Comparison of ENCODE assay signal across 7 mouse cellular contexts in genomic region chr5:142549961-142550705, GRCm38 (mm10). TPM values are rescaled to one million over a fixed set of nuclear protein-coding genes. Genes with fewer than 3 reads are reported as not detected.
DNase-seq lines count a peak whose midpoint lies in the region; ATAC-seq lines count a peak whose summit lies in the region.

No protein-coding gene starts in this region.

- peak overlapping the region; percentile 78 for H3K4me2 ChIP-seq in hindbrain, embryonic 16.5 days (ENCODE audit: low read length)

- DNase-seq in Muller cell, postnatal 12 days (ENCODE audit: inconsistent ontology term), result peak; percentile 50
- peak; percentile 27 to 32 for DNase-seq in gastrocnemius, adult 8-10 months (ENCODE audit: low spot score in 2 of 2)
- peak; percentile 59 to 67 for DNase-seq in left cerebral cortex, postnatal 10 days (ENCODE audit: extremely low spot score in 1 of 2, low spot score in 2 of 2)
- DNase-seq in midbrain, embryonic 10.5 days (ENCODE audit: low spot score), result peak; percentile 65
- DNase-seq in splenic B cell, adult 2 months (ENCODE audit: low read depth, low spot score), result peak; percentile 2

- no peaks in the 10 kb centered on the region for H3K27me3 ChIP-seq in hindbrain, embryonic 16.5 days (replicated peaks; ENCODE audit: control insufficient read depth, insufficient read depth, low read length)
- H3K27me3 ChIP-seq in midbrain, embryonic 10.5 days (ENCODE audit: low read depth, poor library complexity, severe bottlenecking), result peaks cover 23% of the 10 kb centered on the region
- H3K27me3 ChIP-seq in splenic B cell, adult 2 months (ENCODE audit: control insufficient read depth, insufficient read depth, low read length, poor library complexity, severe bottlenecking), result peaks cover 4% of the 10 kb centered on the region; the same call in 1 of the 2 replicates

- intact Hi-C loops in left cerebral cortex, postnatal 10 days (cut with DNase I), result loop anchor here (2.0 to 5.0 kb wide), 2 partner anchors 47 to 73 kb away; no protein-coding TSS in a partner anchor

- peak overlapping the region; percentile 69 for H3K9ac ChIP-seq in hindbrain, embryonic 16.5 days (ENCODE audit: low read depth, low read length)

- under 1% methylated on average over 31 of the region's 31 CpGs for WGBS in hindbrain, embryonic 16.5 days
- WGBS in midbrain, embryonic 10.5 days, result under 1% methylated on average over 31 of the region's 31 CpGs

- peak overlapping the region; percentile 60; the same call in 1 of the 2 replicates for H3K27ac ChIP-seq in brown adipose tissue, adult 24 weeks (replicated peaks; ENCODE audit: low read depth, low read length)
- H3K27ac ChIP-seq in hindbrain, embryonic 16.5 days (ENCODE audit: low read depth, low read length), result peak overlapping the region; percentile 40
- peak overlapping the region; percentile 85 for H3K27ac ChIP-seq in midbrain, embryonic 10.5 days (replicated peaks)

- H3K4me3 ChIP-seq in brown adipose tissue, adult 24 weeks (ENCODE audit: insufficient read depth, low read depth, low read length), result peak overlapping the region; percentile 76
- H3K4me3 ChIP-seq in hindbrain, embryonic 16.5 days (ENCODE audit: low read length), result peak overlapping the region; percentile 54
- H3K4me3 ChIP-seq in midbrain, embryonic 10.5 days, result peak overlapping the region; percentile 83

- no peaks in the 10 kb centered on the region for H3K9me3 ChIP-seq in hindbrain, embryonic 16.5 days (ENCODE audit: control insufficient read depth, low read length)
- no peaks in the 10 kb centered on the region for H3K9me3 ChIP-seq in midbrain, embryonic 10.5 days (replicated peaks)

- ATAC-seq in hindbrain, embryonic 16.5 days, result peak; percentile 24

- peaks cover 8% of the 10 kb centered on the region for H3K4me1 ChIP-seq in brown adipose tissue, adult 24 weeks (ENCODE audit: control insufficient read depth, insufficient read depth, insufficient read length, low read length)
- H3K4me1 ChIP-seq in hindbrain, embryonic 16.5 days (ENCODE audit: control insufficient read depth, insufficient read depth, low read depth, low read length), result peaks cover 6% of the 10 kb centered on the region
- peaks cover 38% of the 10 kb centered on the region for H3K4me1 ChIP-seq in midbrain, embryonic 10.5 days

- no peaks in the 10 kb centered on the region for H3K36me3 ChIP-seq in hindbrain, embryonic 16.5 days (ENCODE audit: control insufficient read depth, insufficient read depth, low read length)
- no peaks in the 10 kb centered on the region for H3K36me3 ChIP-seq in midbrain, embryonic 10.5 days
- no peaks in the 10 kb centered on the region for H3K36me3 ChIP-seq in splenic B cell, adult 2 months (ENCODE audit: control insufficient read depth, insufficient read depth, low read length, poor library complexity, severe bottlenecking)

RNA-seq across cellular contexts. Expression of gene Radil, which starts 0.8 kb away (rescaled TPM):
- 3.4 and 11.7 TPM in 2 replicates for polyA plus RNA-seq in brown adipose tissue, adult 24 weeks (2012; ENCODE audit: insufficient read depth, insufficient read length, missing spikeins)
- 1 to 10 TPM in 3 of 4 experiments, under 1 TPM in 1; 0.75 to 1.2 (median 1.1) TPM for total RNA-seq in gastrocnemius, adult 8-10 months (2022)
- 24.3 and 25.0 TPM in 2 replicates for polyA plus RNA-seq in hindbrain, embryonic 16.5 days (2015; fragmentation: Nextera tagmentation; extraction: Ambion mirVana)
- 10 to 100 TPM; 19.9 to 20.9 TPM for total RNA-seq in left cerebral cortex, postnatal 10 days (2021)
- polyA plus RNA-seq in midbrain, embryonic 10.5 days (2016; fragmentation: Nextera tagmentation; extraction: Ambion mirVana), result 4.9 and 6.1 TPM in 2 replicates

RNA-seq across cellular contexts. Expression of gene Papolb, which starts 20.3 kb away (rescaled TPM):
- not detected in 2 replicates for polyA plus RNA-seq in brown adipose tissue, adult 24 weeks (2012; ENCODE audit: insufficient read depth, insufficient read length, missing spikeins)
- under 1 TPM in 1 of 4 experiments, not detected in 3; 0.12 TPM for total RNA-seq in gastrocnemius, adult 8-10 months (2022)
- 0.15 and 0.16 TPM in 2 replicates for polyA plus RNA-seq in hindbrain, embryonic 16.5 days (2015; fragmentation: Nextera tagmentation; extraction: Ambion mirVana)
- under 1 TPM; 0.87 to 0.88 TPM for total RNA-seq in left cerebral cortex, postnatal 10 days (2021)
- 0.15 and 0.20 TPM in 2 replicates for polyA plus RNA-seq in midbrain, embryonic 10.5 days (2016; fragmentation: Nextera tagmentation; extraction: Ambion mirVana)

RNA-seq across cellular contexts. Expression of gene Mmd2, which starts 58.5 kb away (rescaled TPM):
- polyA plus RNA-seq in brown adipose tissue, adult 24 weeks (2012; ENCODE audit: insufficient read depth, insufficient read length, missing spikeins), result 1.3 and 3.4 TPM in 2 replicates
- total RNA-seq in gastrocnemius, adult 8-10 months (2022), result under 1 TPM in 1 of 4 experiments, not detected in 3; 0.40 TPM
- 83.8 and 110 TPM in 2 replicates for polyA plus RNA-seq in hindbrain, embryonic 16.5 days (2015; fragmentation: Nextera tagmentation; extraction: Ambion mirVana)
- 100 to 1,000 TPM; 119 to 123 TPM for total RNA-seq in left cerebral cortex, postnatal 10 days (2021)
- 4.8 and 7.3 TPM in 2 replicates for polyA plus RNA-seq in midbrain, embryonic 10.5 days (2016; fragmentation: Nextera tagmentation; extraction: Ambion mirVana)

Comparison
In these comparisons a context has a peak if more than half of its experiments do, and no peak if none do; other contexts are left out.
1. Peak in every context shown above with its lines: DNase-seq, ATAC-seq, H3K4me3 ChIP-seq and H3K27ac ChIP-seq.
2. DNase-seq: peak in every context shown above with its lines; median percentile 65 in midbrain, embryonic 10.5 days; 63 in left cerebral cortex, postnatal 10 days; 50 in Muller cell, postnatal 12 days; 30 in gastrocnemius, adult 8-10 months; 2 in splenic B cell, adult 2 months.
3. RNA of gene Mmd2, which starts 58.5 kb away (polyA plus RNA-seq): 83.8 to 110 TPM in hindbrain, embryonic 16.5 days; 4.8 to 7.3 TPM in midbrain, embryonic 10.5 days and 1.3 to 3.4 TPM in brown adipose tissue, adult 24 weeks; every median in the first group is over 10 times any median in the second.